Mouse (Mus musculus) heart, postnatal 0 days (tissue): Measurements from ENCODE around the gene Ptchd3.

Experiments
- CTCF ChIP-seq: IDR thresholded peaks from 2 replicates; pipeline ENCODE4 v1.5.1; 2016; ENCODE audit warnings: antibody characterized with exemption, control low read depth, low read depth
- EP300 ChIP-seq: IDR thresholded peaks from 2 replicates; pipeline ENCODE4 v1.6.1; 2016; ENCODE audit warnings: antibody characterized with exemption, low read depth

DNA sequence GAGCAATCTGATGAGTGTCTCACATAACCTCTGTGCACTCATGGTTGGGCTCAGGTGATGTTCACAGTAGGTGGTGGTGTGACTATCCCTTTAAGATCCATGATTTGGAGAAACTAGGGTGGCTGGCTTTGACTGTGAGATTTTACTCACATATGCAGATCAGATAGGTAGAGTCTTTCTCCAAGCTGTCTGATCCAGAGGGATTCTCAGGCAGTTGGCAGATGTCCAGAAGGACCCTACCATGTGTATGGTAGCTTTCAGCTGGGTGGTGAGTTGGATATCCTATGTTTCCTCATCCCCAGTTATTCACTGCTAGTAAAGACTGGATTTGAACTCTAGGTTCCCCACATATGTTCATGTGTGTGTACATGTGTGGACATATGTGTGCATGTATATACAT lies 42.6 kb upstream of the Ptchd3 start:
- TF ChIP-seq EP300 (no peak), CTCF (no peak)
